ENCODE assay signal across 21 mouse cellular contexts in genomic region chr3:115941464-115941863, GRCm38 (mm10). TPM values are rescaled to one million over a fixed set of nuclear protein-coding genes. Genes with fewer than 3 reads are reported as not detected.
DNase-seq lines count a peak whose midpoint lies in the region; ATAC-seq lines count a peak whose summit lies in the region.
"Had no signal": no experiment of that assay in that cellular context is flagged by ENCODE, and none has a peak within 500 bp of the region (broad histone marks: within the 10 kb centered on the region; RNA-seq: fewer than 3 reads in every experiment).

No protein-coding gene starts in this region.

- intact Hi-C loops in heart, postnatal 10 days (cut with DNase I): no loop called here

- no peak overlapping the region for H3K4me2 ChIP-seq in heart, embryonic 11.5 days
- no peak overlapping the region for H3K4me2 ChIP-seq in midbrain, embryonic 11.5 days
- H3K4me2 ChIP-seq in midbrain, embryonic 13.5 days (replicated peaks): no peak overlapping the region

- 94% methylated on average over 8 of the region's 8 CpGs for WGBS in heart, embryonic 11.5 days (ENCODE audit: insufficient replicate concordance)
- 93% methylated on average over 8 of the region's 8 CpGs for WGBS in heart, embryonic 10.5 days
- WGBS in midbrain, embryonic 11.5 days: 95% methylated on average over 8 of the region's 8 CpGs
- 97% methylated on average over 8 of the region's 8 CpGs for WGBS in midbrain, embryonic 13.5 days

- ATAC-seq in heart, embryonic 11.5 days (replicated peaks; ENCODE audit: insufficient number of reproducible peaks, low FRiP score, low TSS enrichment): no peak
- ATAC-seq in midbrain, embryonic 11.5 days (ENCODE audit: low FRiP score): no peak
- no peak for ATAC-seq in midbrain, embryonic 13.5 days
- ATAC-seq: activated CD4-positive, CD25-positive, alpha-beta regulatory T cell, adult 4 months; CD4-positive, CD25-positive, alpha-beta regulatory T cell, adult 4 months; Patski had no signal

- H3K36me3 ChIP-seq in heart, embryonic 11.5 days (ENCODE audit: control insufficient read depth, insufficient read depth, low read length): peaks cover 6% of the 10 kb centered on the region
- H3K36me3 ChIP-seq in heart, embryonic 10.5 days: peaks cover 24% of the 10 kb centered on the region
- H3K36me3 ChIP-seq in midbrain, embryonic 11.5 days (ENCODE audit: control insufficient read depth, insufficient read depth, low read length): no peaks in the 10 kb centered on the region
- peaks cover 61% of the 10 kb centered on the region for H3K36me3 ChIP-seq in midbrain, embryonic 13.5 days

- no peak overlapping the region for H3K27ac ChIP-seq in heart, embryonic 11.5 days (ENCODE audit: low read depth, low read length)
- no peak overlapping the region for H3K27ac ChIP-seq in heart, embryonic 10.5 days
- no peak overlapping the region for H3K27ac ChIP-seq in midbrain, embryonic 11.5 days (ENCODE audit: low read depth, low read length)
- H3K27ac ChIP-seq in midbrain, embryonic 13.5 days: no peak overlapping the region

- H3K4me1 ChIP-seq in heart, embryonic 11.5 days (ENCODE audit: control insufficient read depth, insufficient read depth, low read length): no peaks in the 10 kb centered on the region
- H3K4me1 ChIP-seq in heart, embryonic 10.5 days: no peaks in the 10 kb centered on the region
- no peaks in the 10 kb centered on the region for H3K4me1 ChIP-seq in midbrain, embryonic 11.5 days (ENCODE audit: control insufficient read depth, insufficient read depth, low read length)
- H3K4me1 ChIP-seq in midbrain, embryonic 13.5 days (replicated peaks): no peaks in the 10 kb centered on the region

- H3K4me3 ChIP-seq in heart, embryonic 11.5 days (ENCODE audit: low read depth, low read length): no peak overlapping the region
- no peak overlapping the region for H3K4me3 ChIP-seq in heart, embryonic 10.5 days
- no peak overlapping the region for H3K4me3 ChIP-seq in midbrain, embryonic 11.5 days (ENCODE audit: low read depth, low read length)
- H3K4me3 ChIP-seq in midbrain, embryonic 13.5 days (replicated peaks): no peak overlapping the region

- no peak overlapping the region for H3K9ac ChIP-seq in heart, embryonic 11.5 days (ENCODE audit: low read depth, low read length)
- no peak overlapping the region for H3K9ac ChIP-seq in midbrain, embryonic 11.5 days (ENCODE audit: low read length)
- H3K9ac ChIP-seq in midbrain, embryonic 13.5 days (replicated peaks): no peak overlapping the region

- no peaks in the 10 kb centered on the region for H3K9me3 ChIP-seq in heart, embryonic 11.5 days (replicated peaks; ENCODE audit: control insufficient read depth, low read length)
- H3K9me3 ChIP-seq in heart, embryonic 10.5 days: no peaks in the 10 kb centered on the region
- H3K9me3 ChIP-seq in midbrain, embryonic 11.5 days (ENCODE audit: control insufficient read depth, low read length): no peaks in the 10 kb centered on the region
- H3K9me3 ChIP-seq in midbrain, embryonic 13.5 days: no peaks in the 10 kb centered on the region
- H3K9me3 ChIP-seq: G1E had no signal

- peak; percentile 59 for DNase-seq in heart, adult 11 months
- peak; percentile 25 for DNase-seq in heart, embryonic 10.5 days (ENCODE audit: low spot score)
- no peak for DNase-seq in heart, postnatal 10 days
- peak; percentile 56 for DNase-seq in midbrain, embryonic 11.5 days (ENCODE audit: low spot score, missing footprints)
- DNase-seq: adrenal gland, adult 2 months; adrenal gland, adult 8-10 months; adrenal gland, postnatal 10 days; adrenal gland, postnatal 14 days; adrenal gland, postnatal 25 days; adrenal gland, postnatal 36 days; B cell, adult 2 months; cerebellum, adult 11 months; cerebellum, adult 11-12 months; cerebellum, adult 18-20 months had no signal

- H3K27me3 ChIP-seq in heart, embryonic 11.5 days (ENCODE audit: control insufficient read depth, insufficient read depth, low read length): no peaks in the 10 kb centered on the region
- H3K27me3 ChIP-seq in heart, embryonic 10.5 days (ENCODE audit: insufficient read depth, poor library complexity, severe bottlenecking): no peaks in the 10 kb centered on the region
- H3K27me3 ChIP-seq in midbrain, embryonic 11.5 days (ENCODE audit: control insufficient read depth, insufficient read depth, low read length): no peaks in the 10 kb centered on the region
- H3K27me3 ChIP-seq in midbrain, embryonic 13.5 days: no peaks in the 10 kb centered on the region
- H3K27me3 ChIP-seq: CH12.LX, Patski had no signal

RNA-seq across cellular contexts. Expression of gene Dph5, which starts 53.8 kb away (rescaled TPM):
- polyA plus RNA-seq in heart, embryonic 11.5 days (2014; fragmentation: Nextera tagmentation; extraction: Ambion mirVana): 20.0 and 22.0 TPM in 2 replicates
- 25.8 and 30.9 TPM in 2 replicates for polyA plus RNA-seq in heart, embryonic 10.5 days (2016; fragmentation: Nextera tagmentation; extraction: Ambion mirVana)
- 1 to 10 TPM; 9.6 to 9.8 TPM for total RNA-seq in heart, postnatal 10 days (2021)
- polyA plus RNA-seq in midbrain, embryonic 11.5 days (2014; fragmentation: Nextera tagmentation; extraction: Ambion mirVana): 25.2 and 28.4 TPM in 2 replicates
- polyA plus RNA-seq in midbrain, embryonic 13.5 days (2015; fragmentation: Nextera tagmentation; extraction: Ambion mirVana): 26.2 and 28.5 TPM in 2 replicates

Comparison
In these comparisons a context has a peak if more than half of its experiments do, and no peak if none do; other contexts are left out.
1. DNase-seq: peak in heart, adult 11 months (single experiment), heart, embryonic 10.5 days (single experiment) and midbrain, embryonic 11.5 days (single experiment); none in heart, postnatal 10 days (0 of 2).